Mouse (Mus musculus) lung, embryonic 14.5 days (tissue): ENCODE measurements at regions not wholly inside any gene's neighbourhood (a gene's known extent, or its start where the extent isn't known, plus 50 kb on each side); places are given as distances from the start of the nearest gene placed in this dataset.

ENCODE experiments used
- ATAC-seq: fragments of 200-750 bp; cut with Nextera tagmentation; 2 replicates; pipeline ENCODE4 v1.8.0; 2017; ENCODE audit warnings: mild to moderate bottlenecking, moderate TSS enrichment, moderate library complexity; ENCODE audit not compliant: insufficient read depth
- DNase-seq: peaks from one replicate; pipeline ENCODE4 v3.0.0-alpha.2; 2015
- H3K27ac ChIP-seq: fragments of 300-500 bp; sonication (generic); 2 replicates; pipeline ENCODE4 v1.5.1; 2014; ENCODE audit warnings: low read depth, mild to moderate bottlenecking, moderate library complexity
- H3K27me3 ChIP-seq: fragments of 300-500 bp; sonication (generic); 2 replicates; pipeline ENCODE4 v1.6.1; 2014; ENCODE audit warnings: low read length, control low read depth; ENCODE audit not compliant: insufficient read depth
- H3K36me3 ChIP-seq: fragments of 300-500 bp; sonication (generic); 2 replicates; pipeline ENCODE4 v1.6.1; 2014; ENCODE audit warnings: control low read depth; ENCODE audit not compliant: insufficient read depth
- H3K4me1 ChIP-seq: fragments of 300-500 bp; sonication (generic); 2 replicates; pipeline ENCODE4 v1.6.1; 2014; ENCODE audit warnings: antibody characterized with exemption, control low read depth; ENCODE audit not compliant: insufficient read depth
- H3K4me2 ChIP-seq: fragments of 300-500 bp; sonication (generic); 2 replicates; pipeline ENCODE4 v1.6.1; 2014; ENCODE audit warnings: mild to moderate bottlenecking
- H3K4me3 ChIP-seq: fragments of 300-500 bp; sonication (generic); 2 replicates; pipeline ENCODE4 v1.5.1; 2014; ENCODE audit warnings: low read depth, low read length
- H3K9ac ChIP-seq: fragments of 300-500 bp; sonication (generic); 2 replicates; pipeline ENCODE4 v1.6.1; 2014
- H3K9me3 ChIP-seq: fragments of 300-500 bp; sonication (generic); 2 replicates; pipeline ENCODE4 v1.6.1; 2016; ENCODE audit warnings: low read depth, low read length, control low read depth
- CTCF ChIP-seq: IDR thresholded peaks from 2 replicates; pipeline ENCODE4 v1.5.1; 2016; ENCODE audit warnings: antibody characterized with exemption, low read depth
- WGBS: fragments of 180-500 bp; shearing (Covaris S2); extraction: QIAGEN DNeasy Blood & Tissue Kit; methylation state at CpG from one replicate; pipeline ENCODE4 v1.1.7; 2014; 5-methylcytosine and 5-hydroxymethylcytosine counted together

DNA sequence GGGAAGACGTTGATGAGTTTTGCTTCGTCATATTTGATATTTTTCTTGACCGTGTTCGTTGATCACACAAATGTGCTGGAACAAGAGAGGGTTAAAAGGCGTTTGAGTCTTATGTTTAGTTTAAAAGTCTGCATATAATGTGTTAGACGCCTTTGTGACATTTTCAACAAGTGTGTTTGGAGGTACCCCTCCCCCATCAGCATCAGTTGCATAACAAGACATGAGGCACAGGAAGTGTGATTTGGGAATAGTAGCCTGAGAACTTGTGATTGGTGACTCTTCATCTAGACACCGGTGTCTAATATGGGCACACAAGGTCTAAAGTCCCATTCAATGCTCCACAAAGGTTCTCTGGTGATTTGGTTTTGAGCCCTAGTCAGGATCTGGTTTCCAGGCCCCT lies 76.1 kb upstream of the Arhgap21 start:
- peak; percentile 52 for DNase-seq
- TF ChIP-seq CTCF: no peak
- Histone ChIP-seq H3K4me3 (no peak overlapping the region), H3K9ac (no peak overlapping the region), H3K27me3 (no peaks in the 10 kb centered on the region), H3K4me2 (no peak overlapping the region), H3K9me3 (no peaks in the 10 kb centered on the region), H3K27ac (no peak overlapping the region), H3K4me1 (peaks cover 7% of the 10 kb centered on the region; the same call in 1 of the 2 replicates), H3K36me3 (no peaks in the 10 kb centered on the region)
- WGBS: 54% methylated on average over 7 of the region's 7 CpGs
- no peak for ATAC-seq

DNA sequence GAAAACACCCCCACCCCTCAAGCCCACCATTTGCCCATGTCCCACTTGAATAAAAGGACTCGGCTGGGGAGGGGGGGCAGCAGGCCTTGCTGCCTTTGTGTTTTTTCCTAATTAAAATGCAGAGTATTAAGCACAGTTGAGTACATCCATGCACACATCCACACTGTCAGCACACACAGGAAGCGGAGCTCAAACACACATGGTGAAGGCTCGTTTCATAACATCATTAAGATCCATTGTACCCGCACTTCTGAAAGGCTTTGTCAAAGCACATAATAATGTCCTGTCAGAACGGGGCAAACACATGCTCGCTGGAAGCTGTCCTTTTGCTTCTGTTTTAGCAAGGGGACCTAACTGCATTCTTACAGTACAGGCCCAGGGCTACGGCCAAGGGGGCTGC lies 75.3 kb upstream of the Arhgap21 start:
- no peaks in the 10 kb centered on the region for H3K36me3 ChIP-seq
- DNase-seq (peak; percentile 69), ATAC-seq (peak; percentile 68; the same call in 1 of the 2 replicates)
- H3K4me1 ChIP-seq: peaks cover 7% of the 10 kb centered on the region; the same call in 1 of the 2 replicates
- H3K9me3 ChIP-seq: no peaks in the 10 kb centered on the region
- no peaks in the 10 kb centered on the region for H3K27me3 ChIP-seq
- no peak for TF ChIP-seq CTCF
- H3K9ac ChIP-seq: no peak overlapping the region
- H3K4me2 ChIP-seq: no peak overlapping the region
- WGBS: 32% methylated on average over 7 of the region's 7 CpGs
- 0 out of 2 replicates have a peak overlapping the region, but pooled peaks have one; percentile 42 for H3K27ac ChIP-seq
- H3K4me3 ChIP-seq: no peak overlapping the region

DNA sequence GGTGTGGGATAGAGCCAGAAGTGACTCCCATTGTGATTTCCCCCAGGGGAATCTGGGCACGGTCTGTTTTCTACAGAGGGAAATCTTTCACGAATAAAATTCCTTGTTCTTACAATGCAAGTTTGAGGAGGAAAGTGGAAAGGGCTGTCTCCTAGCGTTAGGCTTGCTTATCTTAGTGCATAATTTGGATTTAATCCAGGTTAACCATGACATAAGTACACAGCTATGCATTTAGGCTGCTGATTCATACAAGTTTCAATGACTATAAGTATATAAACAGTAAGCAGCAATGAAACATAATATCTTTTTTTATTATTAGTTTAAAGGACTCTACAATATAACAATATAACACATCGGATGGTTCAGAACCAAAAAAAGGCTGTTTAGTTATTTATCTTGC lies 74.6 kb upstream of the Arhgap21 start:
- H3K4me3 ChIP-seq: no peak overlapping the region
- H3K27me3 ChIP-seq: no peaks in the 10 kb centered on the region
- no peak overlapping the region for H3K4me2 ChIP-seq
- H3K9ac ChIP-seq: no peak overlapping the region
- no peaks in the 10 kb centered on the region for H3K36me3 ChIP-seq
- no peak for TF ChIP-seq CTCF
- ATAC-seq (peak; percentile 82), DNase-seq (peak; percentile 75)
- no peak overlapping the region for H3K27ac ChIP-seq
- H3K9me3 ChIP-seq: no peaks in the 10 kb centered on the region
- 29% methylated on average over 4 of the region's 4 CpGs for WGBS
- H3K4me1 ChIP-seq: peaks cover 7% of the 10 kb centered on the region; the same call in 1 of the 2 replicates

DNA sequence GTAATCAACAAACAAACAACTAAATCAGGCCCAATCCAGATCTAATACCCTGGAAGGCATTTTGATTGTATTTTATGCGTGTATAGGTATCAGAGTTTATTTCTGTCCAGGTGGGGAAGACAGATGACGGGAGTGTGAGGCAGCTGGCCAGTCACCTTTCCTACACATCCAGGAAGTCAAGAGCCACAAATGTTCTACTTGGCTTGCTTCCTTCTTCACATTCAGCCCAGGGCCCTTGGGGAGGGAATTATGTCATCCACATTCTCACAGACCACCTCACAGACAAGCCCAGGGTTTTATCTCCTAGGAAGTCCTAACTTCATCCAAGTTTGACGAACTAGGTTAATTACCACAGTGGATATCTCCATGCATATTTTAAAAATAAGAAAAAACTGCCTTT lies 68.9 kb upstream of the Arhgap21 start:
- no peak for TF ChIP-seq CTCF
- 71% methylated on average over 3 of the region's 3 CpGs for whole genome bisulfite sequencing

DNA sequence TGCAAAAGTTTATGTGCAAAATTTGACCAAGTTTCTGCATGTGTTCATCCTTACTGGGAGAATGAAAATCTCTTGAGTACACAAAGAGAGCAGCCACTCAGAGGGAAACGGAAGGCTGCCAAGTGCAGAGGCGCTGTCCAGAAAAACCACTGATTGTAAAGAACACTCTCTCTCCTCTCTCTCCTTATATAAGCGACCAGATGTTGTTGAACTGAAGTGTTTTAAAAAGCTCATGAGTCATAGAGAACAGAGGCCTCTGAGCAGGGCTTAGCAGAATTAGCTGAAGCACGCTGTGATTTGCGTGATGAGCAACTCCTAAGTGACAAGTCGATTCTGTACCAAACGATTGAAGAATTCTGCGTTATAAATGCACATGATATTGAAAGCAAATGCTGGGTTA lies 68.5 kb upstream of the Arhgap21 start:
- Histone ChIP-seq H3K4me2 (0 out of 2 replicates have a peak overlapping the region, but pooled peaks have one; percentile 15), H3K36me3 (no peaks in the 10 kb centered on the region), H3K9ac (no peak overlapping the region), H3K9me3 (no peaks in the 10 kb centered on the region), H3K4me1 (peaks cover 11% of the 10 kb centered on the region), H3K4me3 (no peak overlapping the region), H3K27ac (peak overlapping the region; percentile 60), H3K27me3 (no peaks in the 10 kb centered on the region)
- ATAC-seq (peak; percentile 91), DNase-seq (peak; percentile 88)
- 23% methylated on average over 8 of the region's 8 CpGs for WGBS
- no peak for TF ChIP-seq CTCF

More for the DNA sequence above, 68.9 kb upstream of the Arhgap21 start:
- Histone ChIP-seq H3K9me3 (no peaks in the 10 kb centered on the region), H3K27ac (peak overlapping the region; percentile 60), H3K27me3 (no peaks in the 10 kb centered on the region), H3K4me3 (no peak overlapping the region), H3K9ac (no peak overlapping the region), H3K4me1 (peaks cover 11% of the 10 kb centered on the region), H3K4me2 (0 out of 2 replicates have a peak overlapping the region, but pooled peaks have one; percentile 15), H3K36me3 (no peaks in the 10 kb centered on the region)
- DNase-seq: no peak
- peak; percentile 18; the same call in 1 of the 2 replicates for ATAC-seq

DNA sequence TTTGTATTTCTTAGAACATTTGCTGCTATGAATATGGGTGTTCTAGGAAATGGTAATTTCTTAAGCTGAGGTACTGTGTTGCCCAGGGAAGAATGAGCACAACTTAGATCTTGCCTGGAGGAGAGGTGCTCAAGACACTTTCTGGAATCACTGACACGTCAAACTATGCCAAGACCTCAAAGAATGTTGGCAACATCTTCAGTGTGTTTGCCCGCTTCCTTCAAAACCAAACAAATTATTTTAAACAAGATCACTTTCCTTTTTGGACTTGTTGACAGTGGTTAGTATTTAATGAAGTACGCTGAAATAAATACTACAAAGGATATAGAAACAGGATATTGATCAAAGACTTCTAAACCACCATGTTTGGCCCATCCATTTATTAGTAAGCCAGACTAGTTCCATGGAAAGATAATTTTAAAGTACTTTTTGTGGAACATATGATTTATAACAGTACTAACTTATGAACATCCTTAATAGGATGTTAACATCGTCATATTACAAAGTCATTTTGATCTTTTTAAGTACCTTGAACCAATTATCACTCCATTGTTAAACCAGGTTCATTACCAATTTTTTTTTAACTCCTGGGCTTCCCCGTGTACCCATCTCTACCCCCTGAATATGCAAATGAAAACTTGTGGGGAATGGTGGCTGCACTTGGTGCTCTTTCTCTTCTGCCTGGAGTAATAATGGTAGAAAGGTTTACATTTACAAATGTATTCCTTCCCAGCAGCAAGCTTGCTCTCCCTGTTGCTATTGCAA lies 67.4 kb upstream of the Arhgap21 start:
- no peaks in the 10 kb centered on the region for H3K27me3 ChIP-seq
- H3K36me3 ChIP-seq: no peaks in the 10 kb centered on the region
- no peaks in the 10 kb centered on the region for H3K9me3 ChIP-seq
- no peak overlapping the region for H3K4me3 ChIP-seq
- DNase-seq: no peak
- H3K27ac ChIP-seq: no peak overlapping the region
- no peak for ATAC-seq
- no peak for TF ChIP-seq CTCF
- H3K9ac ChIP-seq: no peak overlapping the region
- 54% methylated on average over 5 of the region's 5 CpGs for WGBS
- H3K4me2 ChIP-seq: no peak overlapping the region
- peaks cover 11% of the 10 kb centered on the region for H3K4me1 ChIP-seq

DNA sequence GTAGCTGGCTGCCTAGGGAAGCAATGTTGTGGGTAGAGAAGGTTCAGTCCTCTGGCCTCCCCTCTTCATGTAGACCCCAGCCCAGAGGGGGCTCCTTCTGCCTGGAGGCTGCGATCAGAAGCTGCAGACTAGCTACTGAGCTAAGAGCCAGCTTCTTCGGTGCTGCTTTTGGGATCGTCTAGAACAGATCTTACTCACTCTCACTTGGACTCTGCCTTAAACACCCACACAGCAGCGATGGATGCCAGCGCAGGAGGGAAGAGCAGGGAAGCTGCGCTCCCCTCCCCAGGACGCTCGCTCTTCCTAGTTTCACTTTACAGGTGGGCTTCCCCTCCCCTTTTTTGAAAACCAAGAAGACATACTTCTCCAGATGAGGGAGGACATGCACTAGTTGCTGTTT lies 66.0 kb upstream of the Arhgap21 start:
- no peak overlapping the region for H3K4me3 ChIP-seq
- H3K27me3 ChIP-seq: no peaks in the 10 kb centered on the region
- ATAC-seq (no peak), DNase-seq (no peak)
- no peak overlapping the region for H3K9ac ChIP-seq
- H3K9me3 ChIP-seq: no peaks in the 10 kb centered on the region
- no peak overlapping the region for H3K27ac ChIP-seq
- no peaks in the 10 kb centered on the region for H3K36me3 ChIP-seq
- no peak for TF ChIP-seq CTCF
- peak overlapping the region; percentile 42; the same call in 1 of the 2 replicates for H3K4me2 ChIP-seq
- H3K4me1 ChIP-seq: peaks cover 11% of the 10 kb centered on the region
- 37% methylated on average over 8 of the region's 8 CpGs for WGBS
